Mouse (Mus musculus) brain, embryonic 14.5 days (tissue): ENCODE measurements at regions not wholly inside any gene's neighbourhood (a gene's known extent, or its start where the extent isn't known, plus 50 kb on each side); places are given as distances from the start of the nearest gene placed in this dataset.

ENCODE experiments used
- DNase-seq: peaks from one replicate; pipeline ENCODE4 v3.0.0-alpha.2; 2011; ENCODE audit warnings: low read depth
- CTCF ChIP-seq: fragments of 200-500 bp; IDR thresholded peaks from 2 replicates; pipeline ENCODE4 v1.5.1; 2012; ENCODE audit warnings: inconsistent platforms, mild to moderate bottlenecking, moderate library complexity, borderline replicate concordance; ENCODE audit not compliant: insufficient read depth, insufficient read length; ENCODE audit errors: extremely low read depth
- POLR2A ChIP-seq: fragments of 200-500 bp; IDR thresholded peaks from 2 replicates; pipeline ENCODE4 v1.6.1; 2012; ENCODE audit warnings: mild to moderate bottlenecking, inconsistent platforms, borderline replicate concordance; ENCODE audit not compliant: poor library complexity, insufficient read depth, insufficient read length, severe bottlenecking; ENCODE audit errors: extremely low read depth

- peak; percentile 39 for DNase-seq
- TF ChIP-seq POLR2A: no peak
These were observed 163.7 kb downstream of the Cand1 start for GRCm38 (mm10) chr10:119076100-119076566.

- TF ChIP-seq POLR2A (no peak), CTCF (no peak)
- DNase-seq: no peak
These were observed 165.0 kb downstream of the Cand1 start for GRCm38 (mm10) chr10:119074887-119075286.

GRCm38 (mm10) chr10:119073991-119074390 is 165.9 kb downstream of the Cand1 start:
- no peak for DNase-seq
- TF ChIP-seq POLR2A: no peak
- no peak for TF ChIP-seq CTCF

- no peak for DNase-seq
- no peak for TF ChIP-seq POLR2A
- no peak for TF ChIP-seq CTCF
These were observed 170.4 kb downstream of the Cand1 start for GRCm38 (mm10) chr10:119069410-119069809.

GRCm38 (mm10) chr10:119067838-119068237 is 172.0 kb downstream of the Cand1 start:
- TF ChIP-seq POLR2A (no peak), CTCF (no peak)
- DNase-seq: no peak

GRCm38 (mm10) chr10:119067366-119067765 is 172.5 kb downstream of the Cand1 start:
- TF ChIP-seq CTCF (no peak), POLR2A (no peak)
- no peak for DNase-seq

- peak; percentile 95 for DNase-seq
- TF ChIP-seq CTCF: peak; percentile 82
- TF ChIP-seq POLR2A: no peak
These were observed 173.9 kb downstream of the Cand1 start for GRCm38 (mm10) chr10:119065974-119066373.

GRCm38 (mm10) chr10:119065133-119065817 is 174.6 kb downstream of the Cand1 start:
- DNase-seq: peak; percentile 93
- TF ChIP-seq CTCF (no peak), POLR2A (no peak)

GRCm38 (mm10) chr10:119064218-119064617 is 175.6 kb downstream of the Cand1 start:
- DNase-seq: no peak
- TF ChIP-seq CTCF: no peak
- no peak for TF ChIP-seq POLR2A

GRCm38 (mm10) chr10:119063209-119063699 is 176.6 kb downstream of the Cand1 start:
- TF ChIP-seq POLR2A (no peak), CTCF (no peak)
- DNase-seq: no peak

GRCm38 (mm10) chr10:119061958-119062599 is 177.8 kb downstream of the Cand1 start:
- TF ChIP-seq CTCF (no peak), POLR2A (no peak)
- no peak for DNase-seq

GRCm38 (mm10) chr10:119061349-119061850 is 178.5 kb downstream of the Cand1 start:
- DNase-seq: no peak
- TF ChIP-seq CTCF (no peak), POLR2A (no peak)

GRCm38 (mm10) chr10:119058493-119059020 is 181.3 kb downstream of the Cand1 start:
- no peak for DNase-seq
- TF ChIP-seq POLR2A (no peak), CTCF (no peak)
